Mouse (Mus musculus) midbrain, embryonic 12.5 days (tissue): Measurements from ENCODE around the gene Gm5678. TPM values are rescaled to one million over a fixed set of nuclear protein-coding genes. Genes with fewer than 3 reads are reported as not detected.
"Not testable (repeated sequence)": the region's sequence is repeated elsewhere in the genome, so short reads cannot be mapped to it uniquely, and the experiment has no call there.

Experiments used
- ATAC-seq: fragments of 200-750 bp; cut with Nextera tagmentation; 2 replicates; pipeline ENCODE4 v1.8.0; 2017; ENCODE audit warnings: low read depth, moderate TSS enrichment, moderate library complexity; ENCODE audit not compliant: low FRiP score
- H3K27ac ChIP-seq: fragments of 300-500 bp; sonication (generic); replicated peaks from 2 replicates; pipeline ENCODE4 v1.5.1; 2016; ENCODE audit warnings: mild to moderate bottlenecking
- H3K27me3 ChIP-seq: fragments of 300-500 bp; sonication (generic); 2 replicates; pipeline ENCODE4 v1.6.1; 2016; ENCODE audit warnings: mild to moderate bottlenecking
- H3K36me3 ChIP-seq: fragments of 300-500 bp; sonication (generic); 2 replicates; pipeline ENCODE4 v1.6.1; 2016
- H3K4me1 ChIP-seq: fragments of 300-500 bp; sonication (generic); 2 replicates; pipeline ENCODE4 v1.6.1; 2016
- H3K4me2 ChIP-seq: fragments of 300-500 bp; sonication (generic); replicated peaks from 2 replicates; pipeline ENCODE4 v1.6.1; 2016; ENCODE audit warnings: mild to moderate bottlenecking, moderate library complexity
- H3K4me3 ChIP-seq: fragments of 300-500 bp; sonication (generic); 2 replicates; pipeline ENCODE4 v1.5.1; 2016; ENCODE audit warnings: mild to moderate bottlenecking
- H3K9ac ChIP-seq: fragments of 300-500 bp; sonication (generic); replicated peaks from 2 replicates; pipeline ENCODE4 v1.6.1; 2016; ENCODE audit warnings: mild to moderate bottlenecking, moderate library complexity
- H3K9me3 ChIP-seq: fragments of 300-500 bp; sonication (generic); 2 replicates; pipeline ENCODE4 v1.6.1; 2016; ENCODE audit warnings: mild to moderate bottlenecking
- WGBS: fragments of 180-500 bp; shearing (Covaris S2); methylation state at CpG from one replicate; pipeline ENCODE4 v1.1.7; 2016; 5-methylcytosine and 5-hydroxymethylcytosine counted together
- polyA plus RNA-seq: library from polyadenylated mRNA; unstranded; fragments of >200 nt; fragmentation: Nextera tagmentation; extraction: Ambion mirVana; gene quantifications from 2 replicates; pipeline ENCODE4 v1.2.1, GENCODE M21; 2016

Gene Gm5678
- polyA plus RNA-seq, 1 experiment from 2014 or later: not detected

DNA sequence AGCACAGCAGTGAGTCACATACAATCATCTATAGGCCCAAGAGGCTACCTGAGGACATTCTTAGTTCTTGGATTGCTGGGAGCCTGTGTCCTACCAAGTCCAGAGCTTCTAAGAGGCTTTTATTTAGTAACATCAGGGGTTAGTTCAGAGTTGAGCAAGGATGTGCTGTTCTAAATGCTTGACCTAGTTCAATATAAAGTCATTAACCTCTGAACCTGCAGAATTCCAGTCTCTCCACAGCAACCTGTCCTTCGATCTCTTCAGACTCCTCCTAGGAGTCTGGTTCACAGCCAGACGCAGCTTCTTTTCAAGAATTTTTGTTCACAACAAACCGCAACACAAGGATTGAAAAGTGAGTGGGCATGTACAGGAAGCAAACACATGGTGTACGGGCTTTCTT, 16.9 kb upstream of the Gm5678 start:
- H3K4me2 ChIP-seq: no peak overlapping the region
- ATAC-seq: no peak
- no peak overlapping the region for H3K9ac ChIP-seq
- no peaks in the 10 kb centered on the region for H3K27me3 ChIP-seq
- no peaks in the 10 kb centered on the region for H3K9me3 ChIP-seq
- H3K27ac ChIP-seq: no peak overlapping the region
- WGBS: 95% methylated on average over 4 of the region's 4 CpGs
- H3K4me3 ChIP-seq: no peak overlapping the region
- peaks cover 13% of the 10 kb centered on the region for H3K4me1 ChIP-seq
- peaks cover 26% of the 10 kb centered on the region for H3K36me3 ChIP-seq

DNA sequence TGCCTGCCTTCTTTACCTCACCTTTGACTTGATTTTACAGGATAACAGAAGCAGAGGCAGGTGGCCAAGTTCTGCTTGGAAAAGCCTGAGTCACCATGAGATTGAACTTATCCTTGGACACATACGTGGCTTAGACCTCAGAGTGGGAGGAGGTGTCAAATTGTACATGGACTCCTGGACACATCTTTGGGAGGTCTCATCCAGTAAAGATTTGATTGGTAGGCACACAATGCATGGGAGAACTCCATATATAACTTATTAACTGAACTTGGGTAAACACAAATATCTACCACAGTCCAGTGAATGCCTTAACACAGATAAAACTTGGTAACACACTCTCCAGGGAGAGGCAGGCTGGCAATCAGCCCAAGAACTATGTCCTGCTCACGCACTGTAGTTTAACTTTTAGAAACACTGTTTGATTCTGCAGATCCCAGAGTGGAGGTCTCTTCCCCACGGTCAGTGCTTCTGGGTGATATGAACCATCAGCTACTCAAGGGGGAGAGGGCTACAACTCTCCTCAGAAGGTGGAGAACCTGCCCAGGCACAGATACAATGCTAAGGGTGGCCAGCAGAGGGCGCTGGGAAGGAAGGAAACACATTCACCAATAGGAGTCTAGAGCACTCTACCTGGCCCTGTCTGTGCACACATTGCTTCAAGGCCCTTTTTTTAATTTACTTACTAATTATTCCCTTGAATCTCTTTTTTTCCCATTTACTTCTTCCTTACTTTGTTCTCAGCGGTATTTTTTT, 12.6 kb upstream of the Gm5678 start:
- no peak overlapping the region for H3K4me3 ChIP-seq
- H3K9me3 ChIP-seq: no peaks in the 10 kb centered on the region
- no peak overlapping the region for H3K4me2 ChIP-seq
- ATAC-seq: no peak
- no peak overlapping the region for H3K27ac ChIP-seq
- no peak overlapping the region for H3K9ac ChIP-seq
- H3K36me3 ChIP-seq: peaks cover 16% of the 10 kb centered on the region
- WGBS: 44% methylated on average over 5 of the region's 5 CpGs
- H3K4me1 ChIP-seq: no peaks in the 10 kb centered on the region
- no peaks in the 10 kb centered on the region for H3K27me3 ChIP-seq

DNA sequence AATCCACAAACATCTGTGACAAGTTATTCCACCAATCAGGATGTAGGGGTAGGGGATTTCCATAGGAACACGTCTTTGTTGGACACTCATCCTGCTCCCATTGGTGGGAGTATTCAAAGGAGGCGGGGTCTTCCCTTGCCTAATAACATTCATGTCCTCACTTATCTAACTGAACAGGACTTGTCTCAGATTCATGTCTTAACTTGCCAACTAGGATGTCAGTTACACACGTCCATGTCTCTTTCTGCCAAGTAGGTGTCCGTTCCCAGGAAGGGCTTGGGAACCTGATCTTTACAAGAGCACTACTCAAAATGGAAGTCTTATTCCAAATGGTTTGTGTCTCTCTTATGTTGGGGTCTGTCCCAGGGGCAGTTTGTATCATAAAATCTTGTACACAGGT, 4.1 kb upstream of the Gm5678 start:
- not testable (repeated sequence) for H3K4me2 ChIP-seq, H3K9me3 ChIP-seq, H3K27ac ChIP-seq, H3K36me3 ChIP-seq, H3K4me3 ChIP-seq, H3K4me1 ChIP-seq, H3K9ac ChIP-seq, H3K27me3 ChIP-seq, ATAC-seq
- 87% methylated on average over 4 of the region's 4 CpGs for WGBS

DNA sequence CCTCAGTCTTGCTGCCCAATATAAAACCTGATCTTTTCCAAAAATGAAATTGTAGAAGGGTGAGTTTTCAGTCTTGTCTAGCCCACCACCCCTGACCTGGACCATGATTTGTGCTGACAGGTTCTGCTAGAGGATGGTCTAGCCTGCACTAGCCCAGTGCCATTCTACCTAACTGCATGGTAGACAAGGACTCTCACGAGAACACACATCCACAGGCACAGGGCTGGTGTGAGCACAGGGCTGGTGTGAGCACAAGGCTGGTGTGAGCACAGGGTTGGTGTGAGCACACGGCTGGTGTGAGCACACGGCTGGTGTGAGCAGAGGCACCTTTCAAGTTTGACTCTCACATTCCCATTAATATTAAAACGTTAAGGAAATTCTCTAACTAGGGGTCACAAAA, 3.2 kb upstream of the Gm5678 start:
- Histone ChIP-seq H3K4me2 (no peak overlapping the region), H3K27ac (no peak overlapping the region), H3K9me3 (no peaks in the 10 kb centered on the region), H3K36me3 (no peaks in the 10 kb centered on the region), H3K9ac (no peak overlapping the region), H3K27me3 (no peaks in the 10 kb centered on the region), H3K4me1 (no peaks in the 10 kb centered on the region), H3K4me3 (no peak overlapping the region)
- WGBS: 77% methylated on average over 4 of the region's 4 CpGs
- ATAC-seq: no peak

DNA sequence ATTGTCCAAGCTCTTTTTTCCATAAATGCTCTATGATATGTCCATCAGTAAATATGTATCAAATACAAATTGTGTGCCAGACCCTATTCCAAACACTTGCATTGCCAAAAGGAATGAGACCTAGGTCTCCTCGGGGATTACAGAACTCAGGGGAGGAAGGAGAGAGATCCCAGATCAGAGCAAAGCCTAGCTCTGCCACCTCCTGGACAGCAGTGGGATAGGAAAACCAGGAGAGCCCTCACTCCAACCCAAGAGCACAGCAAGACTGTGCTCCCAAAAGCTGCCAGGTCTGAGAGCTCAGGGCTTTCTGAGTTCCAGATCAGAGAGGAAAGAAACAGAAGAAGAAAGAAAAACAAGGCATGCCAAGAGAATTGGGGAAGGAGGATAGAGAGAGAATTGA, 1.2 kb upstream of the Gm5678 start:
- ATAC-seq: no peak
- H3K4me2 ChIP-seq: no peak overlapping the region
- no peaks in the 10 kb centered on the region for H3K4me1 ChIP-seq
- no peaks in the 10 kb centered on the region for H3K36me3 ChIP-seq
- H3K4me3 ChIP-seq: no peak overlapping the region
- H3K9ac ChIP-seq: no peak overlapping the region
- H3K27ac ChIP-seq: no peak overlapping the region
- 27% methylated on average over 1 of the region's 1 CpGs for WGBS
- no peaks in the 10 kb centered on the region for H3K9me3 ChIP-seq
- no peaks in the 10 kb centered on the region for H3K27me3 ChIP-seq

DNA sequence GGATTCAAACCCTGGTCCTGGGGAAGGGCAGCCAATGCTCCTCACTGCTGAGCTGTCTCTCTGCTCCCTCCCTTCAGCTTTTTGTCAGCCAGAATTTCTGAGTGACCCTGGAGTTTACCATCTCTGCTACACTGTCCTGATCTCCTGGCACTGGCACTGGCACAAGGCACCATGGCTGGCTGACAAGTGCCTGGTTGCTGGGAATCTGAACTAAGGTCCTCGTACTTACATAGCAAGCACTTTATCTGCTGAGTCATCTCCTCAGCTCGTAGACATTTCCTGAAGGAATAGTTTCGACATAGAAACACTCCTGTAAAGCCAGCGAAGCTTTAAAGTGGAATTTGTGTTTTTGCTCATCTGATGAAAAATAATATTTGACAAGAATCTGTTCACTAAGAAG, 16.1 kb downstream of the Gm5678 start:
- no peak overlapping the region for H3K27ac ChIP-seq
- H3K36me3 ChIP-seq: no peaks in the 10 kb centered on the region
- WGBS: 82% methylated on average over 4 of the region's 4 CpGs
- no peak overlapping the region for H3K9ac ChIP-seq
- no peak overlapping the region for H3K4me2 ChIP-seq
- no peaks in the 10 kb centered on the region for H3K27me3 ChIP-seq
- ATAC-seq: no peak
- H3K4me3 ChIP-seq: no peak overlapping the region
- H3K9me3 ChIP-seq: no peaks in the 10 kb centered on the region
- H3K4me1 ChIP-seq: no peaks in the 10 kb centered on the region

DNA sequence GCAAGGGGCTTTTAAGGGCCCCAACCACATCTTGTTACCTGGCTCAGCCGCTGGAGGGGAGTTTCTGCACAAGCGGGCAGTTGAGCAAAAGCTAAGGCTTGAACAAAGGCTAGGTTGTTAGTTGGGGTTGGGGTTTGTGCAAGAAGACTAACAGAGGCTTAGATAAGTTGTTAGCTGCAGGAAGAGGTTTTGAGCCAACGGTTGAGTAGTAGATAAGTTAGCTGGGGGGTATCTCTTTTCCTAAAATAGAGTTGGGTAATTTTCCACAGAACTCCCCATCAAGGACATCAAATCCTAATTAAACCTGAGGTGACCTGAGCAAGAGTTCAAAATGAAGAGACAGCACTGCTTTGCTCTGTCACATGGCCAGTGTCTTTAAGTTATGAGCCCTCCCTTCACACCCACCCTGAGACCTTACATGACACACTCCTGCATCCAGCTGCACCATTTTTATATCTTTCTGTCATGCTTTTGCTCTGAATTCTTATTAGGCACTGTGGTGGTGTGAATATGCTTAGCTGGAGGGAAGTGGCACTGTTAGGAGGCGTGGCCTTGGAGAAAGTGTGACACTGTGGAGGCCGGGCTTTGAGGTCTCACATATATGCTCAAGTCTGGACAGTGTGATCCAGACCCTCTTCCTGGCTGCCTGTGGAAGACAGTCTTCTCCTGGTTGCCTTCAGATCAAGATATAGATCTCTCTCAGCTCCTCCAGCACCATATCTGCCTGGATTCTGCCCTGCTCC, 20.7 kb downstream of the Gm5678 start:
- Histone ChIP-seq H3K27ac (no peak overlapping the region), H3K27me3 (no peaks in the 10 kb centered on the region), H3K36me3 (no peaks in the 10 kb centered on the region), H3K9me3 (no peaks in the 10 kb centered on the region), H3K4me2 (no peak overlapping the region), H3K4me1 (no peaks in the 10 kb centered on the region), H3K4me3 (no peak overlapping the region), H3K9ac (no peak overlapping the region)
- 84% methylated on average over 5 of the region's 5 CpGs for WGBS
- no peak for ATAC-seq

DNA sequence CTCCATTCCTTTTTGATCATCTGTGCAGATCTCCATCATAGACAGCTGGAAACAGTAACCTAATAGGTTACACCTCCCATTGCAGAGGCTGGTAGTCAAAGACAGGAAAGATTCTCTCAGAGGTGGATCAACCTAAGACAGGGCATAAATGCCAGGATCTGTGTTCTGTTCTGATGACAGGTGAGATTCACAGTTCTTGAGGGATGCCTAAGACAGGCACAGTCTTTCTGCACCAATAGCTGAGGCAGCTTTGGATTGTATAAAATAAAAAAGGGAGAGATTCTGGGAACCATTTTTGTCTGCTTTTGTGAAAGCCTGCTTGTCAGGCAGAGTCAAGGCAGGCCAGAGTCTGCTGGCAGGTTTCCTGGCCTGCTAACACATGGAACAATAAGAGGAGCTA, 40.1 kb downstream of the Gm5678 start:
- Histone ChIP-seq H3K27ac (no peak overlapping the region), H3K4me1 (no peaks in the 10 kb centered on the region), H3K4me3 (no peak overlapping the region), H3K4me2 (no peak overlapping the region), H3K9ac (no peak overlapping the region), H3K36me3 (no peaks in the 10 kb centered on the region), H3K9me3 (peaks cover 24% of the 10 kb centered on the region), H3K27me3 (no peaks in the 10 kb centered on the region)
- ATAC-seq: no peak

DNA sequence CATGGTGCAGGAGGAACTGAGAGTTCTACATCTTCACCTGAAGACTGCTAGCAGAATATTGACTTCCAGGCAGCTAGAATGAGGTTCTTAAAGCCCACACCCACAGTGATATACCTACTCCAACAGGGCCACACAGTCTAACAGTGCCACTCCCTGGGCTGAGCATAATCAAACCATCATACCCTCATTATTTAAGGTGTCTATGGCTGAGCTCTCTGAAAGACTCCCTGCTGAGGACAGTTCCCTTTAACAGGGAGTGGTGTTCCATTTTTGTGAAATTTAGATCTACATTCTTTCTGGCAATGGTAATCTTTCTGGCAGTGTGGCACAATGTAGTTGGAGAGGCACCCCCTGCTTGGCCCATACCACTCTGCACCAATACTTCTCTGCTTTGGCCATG, 41.6 kb downstream of the Gm5678 start:
- H3K4me1 ChIP-seq: no peaks in the 10 kb centered on the region
- no peak overlapping the region for H3K4me2 ChIP-seq
- no peaks in the 10 kb centered on the region for H3K27me3 ChIP-seq
- ATAC-seq: no peak
- no peak overlapping the region for H3K4me3 ChIP-seq
- H3K9ac ChIP-seq: no peak overlapping the region
- no peaks in the 10 kb centered on the region for H3K36me3 ChIP-seq
- H3K9me3 ChIP-seq: peaks cover 19% of the 10 kb centered on the region
- no peak overlapping the region for H3K27ac ChIP-seq

DNA sequence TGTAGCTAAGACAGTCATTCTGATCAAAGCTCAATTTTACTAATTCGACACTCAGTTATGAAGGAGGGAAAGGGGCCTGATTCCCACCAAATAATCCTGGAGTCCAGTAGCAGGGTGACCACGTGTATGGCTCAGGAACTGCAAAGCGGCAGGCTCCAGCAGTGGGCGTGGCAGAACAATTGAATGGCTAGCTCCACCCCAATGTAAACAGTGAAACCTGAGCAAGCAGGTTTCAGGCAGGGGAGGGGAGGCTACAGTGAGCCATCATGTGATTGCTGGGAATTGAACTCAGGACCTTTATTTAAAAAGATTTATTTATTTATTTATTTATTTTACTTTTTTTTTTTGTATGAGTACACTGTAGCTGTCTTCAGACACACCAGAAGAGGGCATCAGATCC, 42.6 kb downstream of the Gm5678 start:
- peaks cover 19% of the 10 kb centered on the region for H3K9me3 ChIP-seq
- H3K36me3 ChIP-seq, H3K4me1 ChIP-seq, H3K27ac ChIP-seq, H3K9ac ChIP-seq, H3K27me3 ChIP-seq, ATAC-seq, H3K4me2 ChIP-seq, H3K4me3 ChIP-seq: not testable (repeated sequence)
- WGBS: 42% methylated on average over 4 of the region's 4 CpGs

DNA sequence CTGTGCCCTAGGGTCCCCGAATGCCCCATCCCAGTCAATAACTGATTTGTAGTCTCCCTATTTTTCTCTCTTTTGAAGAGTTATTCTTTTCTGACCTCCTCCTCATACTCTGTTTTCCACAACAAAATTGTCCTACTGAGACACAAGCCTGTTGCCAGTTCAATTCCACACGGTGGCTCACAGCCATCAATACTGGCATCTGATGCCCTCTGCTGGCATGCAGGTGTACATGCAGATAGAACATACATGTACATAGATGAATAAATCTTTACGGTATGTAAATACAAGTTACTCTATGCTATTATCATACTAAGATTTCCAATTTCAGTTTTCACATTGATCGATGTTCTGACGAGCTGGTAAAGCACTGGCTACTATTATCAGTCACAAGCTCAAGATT, 43.2 kb downstream of the Gm5678 start:
- Histone ChIP-seq H3K4me1 (no peaks in the 10 kb centered on the region), H3K27me3 (no peaks in the 10 kb centered on the region), H3K27ac (no peak overlapping the region), H3K9ac (no peak overlapping the region), H3K4me2 (no peak overlapping the region), H3K36me3 (no peaks in the 10 kb centered on the region), H3K9me3 (peaks cover 19% of the 10 kb centered on the region), H3K4me3 (no peak overlapping the region)
- 90% methylated on average over 5 of the region's 5 CpGs for WGBS
- no peak for ATAC-seq

DNA sequence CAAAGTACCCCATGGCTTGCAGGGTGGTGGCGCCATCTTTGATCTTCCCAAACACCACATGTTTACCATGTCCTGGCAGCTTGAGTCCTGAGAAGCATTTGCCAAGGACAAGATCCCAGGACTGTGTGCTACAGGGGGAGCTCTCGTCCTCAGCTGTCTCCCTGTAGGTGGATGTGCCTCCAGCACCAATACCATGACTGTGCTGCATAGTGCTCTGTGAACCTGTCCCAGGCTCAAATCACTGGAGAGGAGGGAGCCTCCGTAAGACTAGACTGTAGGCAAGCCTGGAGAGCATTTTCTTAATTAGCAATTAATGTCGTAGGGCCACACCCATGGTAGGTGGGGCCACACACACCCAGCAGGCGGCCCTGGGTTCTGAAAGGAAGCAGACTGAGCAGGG, 48.5 kb downstream of the Gm5678 start:
- Histone ChIP-seq H3K4me2 (no peak overlapping the region), H3K4me1 (no peaks in the 10 kb centered on the region), H3K9me3 (no peaks in the 10 kb centered on the region), H3K9ac (no peak overlapping the region), H3K27me3 (peaks cover 14% of the 10 kb centered on the region), H3K27ac (no peak overlapping the region), H3K36me3 (no peaks in the 10 kb centered on the region), H3K4me3 (no peak overlapping the region)
- no peak for ATAC-seq
- 86% methylated on average over 5 of the region's 5 CpGs for WGBS

DNA sequence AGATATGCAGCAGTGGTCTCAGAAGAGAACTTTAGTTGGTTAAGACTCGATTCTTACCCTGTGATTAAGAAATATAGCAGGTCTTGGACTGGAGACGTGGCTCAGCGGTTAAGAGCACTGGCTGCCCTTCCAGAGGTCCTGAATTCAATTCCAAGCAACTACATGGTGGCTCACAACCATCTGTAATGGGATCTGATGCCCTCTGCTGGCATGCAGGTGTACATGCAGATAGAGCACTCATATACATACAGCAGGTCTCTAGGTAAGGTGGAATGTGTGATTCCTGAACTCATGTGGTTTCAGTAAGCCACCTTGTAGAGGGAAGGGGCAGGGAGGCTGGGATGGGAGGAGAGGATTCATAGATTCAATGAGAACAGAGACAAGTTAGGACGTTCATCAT, 50.3 kb downstream of the Gm5678 start:
- Histone ChIP-seq H3K4me2 (no peak overlapping the region), H3K36me3 (no peaks in the 10 kb centered on the region), H3K27ac (no peak overlapping the region), H3K9me3 (no peaks in the 10 kb centered on the region), H3K4me1 (peaks cover 5% of the 10 kb centered on the region), H3K27me3 (peaks cover 33% of the 10 kb centered on the region), H3K4me3 (no peak overlapping the region), H3K9ac (no peak overlapping the region)
- ATAC-seq: no peak
- 85% methylated on average over 4 of the region's 4 CpGs for WGBS
